ENCODE assay signal across 11 mouse cellular contexts in genomic region chr10:123254299-123254698, GRCm38 (mm10). TPM values are rescaled to one million over a fixed set of nuclear protein-coding genes. Genes with fewer than 3 reads are reported as not detected.
DNase-seq lines count a peak whose midpoint lies in the region; ATAC-seq and TF ChIP-seq lines count a peak whose summit lies in the region.
"Had no signal": no experiment of that assay in that cellular context is flagged by ENCODE, and none has a peak within 500 bp of the region (broad histone marks: within the 10 kb centered on the region; RNA-seq: fewer than 3 reads in every experiment).

No protein-coding gene starts in this region.

- no peaks in the 10 kb centered on the region for H3K4me1 ChIP-seq in heart, adult 2 months (ENCODE audit: control insufficient read depth, insufficient read depth, low read length)
- no peaks in the 10 kb centered on the region for H3K4me1 ChIP-seq in heart, embryonic 11.5 days (ENCODE audit: control insufficient read depth, insufficient read depth, low read length)
- no peaks in the 10 kb centered on the region for H3K4me1 ChIP-seq in lung, embryonic 14.5 days (ENCODE audit: insufficient read depth)
- H3K4me1 ChIP-seq: hindbrain, embryonic 15.5 days had no signal

- no peaks in the 10 kb centered on the region for H3K9me3 ChIP-seq in heart, embryonic 11.5 days (replicated peaks; ENCODE audit: control insufficient read depth, low read length)
- H3K9me3 ChIP-seq in lung, embryonic 14.5 days (ENCODE audit: low read depth, low read length), result no peaks in the 10 kb centered on the region
- H3K9me3 ChIP-seq: hindbrain, embryonic 15.5 days had no signal

- no peaks in the 10 kb centered on the region for H3K27me3 ChIP-seq in heart, adult 2 months (ENCODE audit: control insufficient read depth, insufficient read depth, low read length)
- no peaks in the 10 kb centered on the region for H3K27me3 ChIP-seq in heart, embryonic 11.5 days (ENCODE audit: control insufficient read depth, insufficient read depth, low read length)
- no peaks in the 10 kb centered on the region for H3K27me3 ChIP-seq in lung, embryonic 14.5 days (ENCODE audit: insufficient read depth, low read length)
- H3K27me3 ChIP-seq: hindbrain, embryonic 15.5 days had no signal

- WGBS in heart, adult 2 months, result 40% methylated on average over 5 of the region's 5 CpGs
- 31% methylated on average over 5 of the region's 5 CpGs for WGBS in heart, embryonic 11.5 days (ENCODE audit: insufficient replicate concordance)
- 40% methylated on average over 5 of the region's 5 CpGs for WGBS in lung, embryonic 14.5 days

- intact Hi-C loops in heart, adult 2 months (cut with DNase I), result no loop called here

- H3K36me3 ChIP-seq in heart, adult 2 months (ENCODE audit: control insufficient read depth, insufficient read depth, low read length), result no peaks in the 10 kb centered on the region
- no peaks in the 10 kb centered on the region for H3K36me3 ChIP-seq in heart, embryonic 11.5 days (ENCODE audit: control insufficient read depth, insufficient read depth, low read length)
- H3K36me3 ChIP-seq in lung, embryonic 14.5 days (ENCODE audit: insufficient read depth), result no peaks in the 10 kb centered on the region
- H3K36me3 ChIP-seq: hindbrain, embryonic 15.5 days had no signal

- no peak overlapping the region for H3K4me2 ChIP-seq in heart, embryonic 11.5 days
- H3K4me2 ChIP-seq in lung, embryonic 14.5 days, result no peak overlapping the region
- H3K4me2 ChIP-seq: hindbrain, embryonic 15.5 days had no signal

- TF ChIP-seq EP300 in heart, adult 2 months (IDR thresholded peaks at IDR 0.05; ENCODE audit: insufficient read depth, low read depth, low read length), result no peak

- ATAC-seq in heart, embryonic 11.5 days (replicated peaks; ENCODE audit: insufficient number of reproducible peaks, low FRiP score, low TSS enrichment), result no peak
- no peak for ATAC-seq in lung, embryonic 14.5 days (ENCODE audit: insufficient read depth)
- peak; percentile 62 to 74; a peak in 2 of 4 replicates for ATAC-seq in hematopoietic stem cell, adult 5-6 weeks (replicated peaks in 1 of 2; ENCODE audit: insufficient read depth in 1 of 2, low FRiP score in 2 of 2, low TSS enrichment in 1 of 2, low read depth in 1 of 2, poor library complexity in 2 of 2, severe bottlenecking in 2 of 2)

- DNase-seq in heart, adult 2 months, result no peak
- peak; percentile 75 for DNase-seq in lung, embryonic 14.5 days
- no peak for DNase-seq in lung, adult 18-20 months
- DNase-seq in MEL-GATA-1-ER (ENCODE audit: extremely low read depth, low read depth), result peak; percentile 45
- no peak for DNase-seq in cerebellum, adult 8-10 months
- DNase-seq in neural tube, embryonic 10.5 days (ENCODE audit: extremely low spot score, low spot score), result no peak

- no peak overlapping the region for H3K9ac ChIP-seq in heart, adult 2 months (ENCODE audit: low read depth, low read length)
- no peak overlapping the region for H3K9ac ChIP-seq in heart, embryonic 11.5 days (ENCODE audit: low read depth, low read length)
- H3K9ac ChIP-seq in lung, embryonic 14.5 days, result no peak overlapping the region
- H3K9ac ChIP-seq: hindbrain, embryonic 15.5 days had no signal

- no peak overlapping the region for H3K27ac ChIP-seq in heart, adult 2 months
- H3K27ac ChIP-seq in heart, embryonic 11.5 days (ENCODE audit: low read depth, low read length), result no peak overlapping the region
- H3K27ac ChIP-seq in lung, embryonic 14.5 days (ENCODE audit: low read depth), result no peak overlapping the region
- H3K27ac ChIP-seq: hindbrain, embryonic 15.5 days; macrophage had no signal

- H3K79me2 ChIP-seq in heart, adult 2 months (replicated peaks; ENCODE audit: control insufficient read depth, insufficient read depth, low read length), result no peaks in the 10 kb centered on the region

- no peak overlapping the region for H3K4me3 ChIP-seq in heart, adult 2 months
- H3K4me3 ChIP-seq in heart, embryonic 11.5 days (ENCODE audit: low read depth, low read length), result no peak overlapping the region
- no peak overlapping the region for H3K4me3 ChIP-seq in lung, embryonic 14.5 days (ENCODE audit: low read depth, low read length)
- H3K4me3 ChIP-seq: erythroblast, embryonic 14.5 days; hindbrain, embryonic 15.5 days had no signal

- no peak for TF ChIP-seq POLR2A in heart, adult 2 months (IDR thresholded peaks at IDR 0.05; ENCODE audit: insufficient read depth, low read depth, low read length)

- peak; percentile 68 for TF ChIP-seq CTCF in heart, adult 2 months (IDR thresholded peaks at IDR 0.05)
- peak; percentile 63 for TF ChIP-seq CTCF in lung, embryonic 14.5 days (IDR thresholded peaks at IDR 0.05; ENCODE audit: low read depth)

RNA-seq across cellular contexts. Expression of gene Fam19a2, which starts 9.5 kb away (rescaled TPM):
- total RNA-seq in heart, adult 2 months (2021), result under 1 TPM; 0.11 to 0.13 TPM
- not detected in 2 replicates for polyA plus RNA-seq in heart, adult 2 months (2012; rRNA removed)
- 0.14 and 1.2 TPM in 2 replicates for polyA plus RNA-seq in heart, embryonic 11.5 days (2014; fragmentation: Nextera tagmentation; extraction: Ambion mirVana)
- polyA plus RNA-seq in lung, embryonic 14.5 days (2014; fragmentation: Nextera tagmentation; extraction: Ambion mirVana), result 1.0 and 1.1 TPM in 2 replicates
- total RNA-seq in hematopoietic stem cell, adult 5-6 weeks (2017), result not detected in 2 replicates
- polyA plus RNA-seq: macrophage had no signal

RNA-seq across cellular contexts. Expression of gene Usp15, which starts 57.5 kb away (rescaled TPM):
- 100 to 1,000 TPM in 1 of 2 experiments, 10 to 100 TPM in 1; 86.4 to 103 TPM for total RNA-seq in heart, adult 2 months (2021)
- 14.5 and 29.3 TPM in 2 replicates for polyA plus RNA-seq in heart, adult 2 months (2012; rRNA removed)
- polyA plus RNA-seq in heart, embryonic 11.5 days (2014; fragmentation: Nextera tagmentation; extraction: Ambion mirVana), result 85.9 and 89.3 TPM in 2 replicates
- polyA plus RNA-seq in lung, embryonic 14.5 days (2014; fragmentation: Nextera tagmentation; extraction: Ambion mirVana), result 81.1 and 97.4 TPM in 2 replicates
- 240 and 278 TPM in 2 replicates for total RNA-seq in hematopoietic stem cell, adult 5-6 weeks (2017)

Comparison
In these comparisons a context has a peak if more than half of its experiments do, and no peak if none do; other contexts are left out.
1. DNase-seq: peak in lung, embryonic 14.5 days (single experiment) and MEL-GATA-1-ER (single experiment); none in heart, adult 2 months (0 of 2), lung, adult 18-20 months (0 of 2), cerebellum, adult 8-10 months (single experiment) and neural tube, embryonic 10.5 days (single experiment).
2. ATAC-seq: peak in hematopoietic stem cell, adult 5-6 weeks (2 of 2); none in heart, embryonic 11.5 days (single experiment) and lung, embryonic 14.5 days (single experiment).